Mouse (Mus musculus) spleen, adult 12 weeks (tissue): ENCODE measurements around the gene Ndufa9.
A peak's percentile ranks its signal among the peaks of the same experiment; 100 is the strongest.

Experiments used
- DNase-seq: peaks from one replicate; pipeline ENCODE4 v3.0.0; 2022; ENCODE audit warnings: low spot score

Gene Ndufa9

GRCm38 (mm10) chr6:126848712-126849704, at the start of gene Ndufa9:
Ndufa9 (minus strand) TSS chr6:126849136.
- peak; percentile 83 for DNase-seq

GRCm38 (mm10) chr6:126877118-126877517, 28.2 kb upstream of the Ndufa9 start:
- DNase-seq = no peak

- DNase-seq = no peak
Measured at GRCm38 (mm10) chr6:126852881-126853280, 3.9 kb upstream of the Ndufa9 start, which contains the start of gene Akap3. Akap3 (plus strand) TSS chr6:126853098.

- DNase-seq = no peak
Measured at GRCm38 (mm10) chr6:126836628-126837027, 12.3 kb downstream of the Ndufa9 start.

- no peak for DNase-seq
Measured at GRCm38 (mm10) chr6:126823087-126823486, 25.8 kb downstream of the Ndufa9 start.

GRCm38 (mm10) chr6:126816338-126816737, 32.6 kb downstream of the Ndufa9 start:
- no peak for DNase-seq

GRCm38 (mm10) chr6:126815206-126815750, 33.7 kb downstream of the Ndufa9 start:
- no peak for DNase-seq

GRCm38 (mm10) chr6:126811481-126811880, 37.5 kb downstream of the Ndufa9 start:
- DNase-seq = no peak

- DNase-seq = no peak
Measured at GRCm38 (mm10) chr6:126808561-126808960, 40.4 kb downstream of the Ndufa9 start.

GRCm38 (mm10) chr6:126808134-126808533, 40.8 kb downstream of the Ndufa9 start:
- no peak for DNase-seq

GRCm38 (mm10) chr6:126806783-126807182, 42.2 kb downstream of the Ndufa9 start:
- DNase-seq = no peak

- no peak for DNase-seq
Measured at GRCm38 (mm10) chr6:126802946-126803345, 46.0 kb downstream of the Ndufa9 start.

- no peak for DNase-seq
Measured at GRCm38 (mm10) chr6:126794751-126795150, 54.2 kb downstream of the Ndufa9 start.

- no peak for DNase-seq
Measured at GRCm38 (mm10) chr6:126793689-126794088, 55.2 kb downstream of the Ndufa9 start.

GRCm38 (mm10) chr6:126791964-126792363, 57.0 kb downstream of the Ndufa9 start:
- DNase-seq = no peak

GRCm38 (mm10) chr6:126791488-126791887, 57.4 kb downstream of the Ndufa9 start:
- no peak for DNase-seq

GRCm38 (mm10) chr6:126788863-126789262, 60.1 kb downstream of the Ndufa9 start:
- DNase-seq = no peak

- DNase-seq = no peak
Measured at GRCm38 (mm10) chr6:126784206-126784605, 64.7 kb downstream of the Ndufa9 start.

- no peak for DNase-seq
Measured at GRCm38 (mm10) chr6:126783651-126784066, 65.3 kb downstream of the Ndufa9 start.

- DNase-seq = no peak
Measured at GRCm38 (mm10) chr6:126783056-126783455, 65.9 kb downstream of the Ndufa9 start.

GRCm38 (mm10) chr6:126777889-126778288, 71.0 kb downstream of the Ndufa9 start:
- no peak for DNase-seq

GRCm38 (mm10) chr6:126773873-126774272, 75.1 kb downstream of the Ndufa9 start:
- DNase-seq = no peak

- DNase-seq = no peak
Measured at GRCm38 (mm10) chr6:126772326-126772725, 76.6 kb downstream of the Ndufa9 start.
